In genomic region chr19:5488878-5489571, GRCm38 (mm10) we compare ENCODE assay signal across 8 mouse cellular contexts. TPM values are rescaled to one million over a fixed set of nuclear protein-coding genes. Genes with fewer than 3 reads are reported as not detected.
DNase-seq lines count a peak whose midpoint lies in the region; ATAC-seq and TF ChIP-seq lines count a peak whose summit lies in the region.

No protein-coding gene starts in this region.

- peak; percentile 98 for DNase-seq in ES-E14 (ENCODE audit: low read depth, low spot score)
- DNase-seq in cerebellum, adult 11-12 months: peak; percentile 96
- DNase-seq in heart, postnatal 36 days: peak; percentile 94 to 96
- DNase-seq in layer of hippocampus, adult 2 months (ENCODE audit: low spot score in 2 of 2): peak; percentile 96 to 97
- peak; percentile 99 for DNase-seq in lung, embryonic 14.5 days
- peak; percentile 99 for DNase-seq in thymus, adult 2 months

- no peaks in the 10 kb centered on the region for H3K9me3 ChIP-seq in ES-E14 (ENCODE audit: control insufficient read depth, insufficient read depth, low read depth, low read length)
- H3K9me3 ChIP-seq in forebrain, embryonic 16.5 days (ENCODE audit: control insufficient read depth, low read length): no peaks in the 10 kb centered on the region
- H3K9me3 ChIP-seq in lung, embryonic 14.5 days (ENCODE audit: low read depth, low read length): no peaks in the 10 kb centered on the region

- WGBS in forebrain, embryonic 16.5 days: under 1% methylated on average over 26 of the region's 26 CpGs
- under 1% methylated on average over 26 of the region's 26 CpGs for WGBS in lung, embryonic 14.5 days
- under 1% methylated on average over 26 of the region's 26 CpGs for WGBS in olfactory bulb, adult 2 months
- under 1% methylated on average over 26 of the region's 26 CpGs for WGBS in thymus, adult 2 months

- H3K4me3 ChIP-seq in ES-E14 (ENCODE audit: insufficient read depth in 1 of 2, low read depth in 1 of 2, low read length in 2 of 2, poor library complexity in 1 of 2, severe bottlenecking in 1 of 2): peak overlapping the region; percentile 64 to 89
- H3K4me3 ChIP-seq in forebrain, embryonic 16.5 days (replicated peaks; ENCODE audit: low read length): peak overlapping the region; percentile 59
- H3K4me3 ChIP-seq in layer of hippocampus, adult 2 months: peak overlapping the region; percentile 100
- H3K4me3 ChIP-seq in lung, embryonic 14.5 days (ENCODE audit: low read depth, low read length): peak overlapping the region; percentile 57
- H3K4me3 ChIP-seq in olfactory bulb, adult 2 months (ENCODE audit: insufficient read depth, low read depth, low read length): peak overlapping the region; percentile 68
- H3K4me3 ChIP-seq in thymus, adult 2 months (ENCODE audit: control insufficient read depth, insufficient read depth, low read length): peak overlapping the region; percentile 51

- H3K9ac ChIP-seq in ES-E14 (ENCODE audit: insufficient read depth, low read depth, low read length, poor library complexity, severe bottlenecking): peak overlapping the region; percentile 86
- H3K9ac ChIP-seq in forebrain, embryonic 16.5 days (replicated peaks; ENCODE audit: low read depth, low read length): peak overlapping the region; percentile 60
- H3K9ac ChIP-seq in lung, embryonic 14.5 days: peak overlapping the region; percentile 57

- peak overlapping the region; percentile 87 for H3K27ac ChIP-seq in ES-E14 (ENCODE audit: insufficient read depth, low read depth, low read length, poor library complexity, severe bottlenecking)
- peak overlapping the region; percentile 98 for H3K27ac ChIP-seq in forebrain, embryonic 16.5 days (ENCODE audit: low read length)
- H3K27ac ChIP-seq in layer of hippocampus, adult 2 months: peak overlapping the region; percentile 95
- H3K27ac ChIP-seq in lung, embryonic 14.5 days (ENCODE audit: low read depth): peak overlapping the region; percentile 97
- H3K27ac ChIP-seq in olfactory bulb, adult 2 months (ENCODE audit: insufficient read depth, low read depth, low read length): peak overlapping the region; percentile 100
- peak overlapping the region; percentile 97 for H3K27ac ChIP-seq in thymus, adult 2 months (ENCODE audit: control insufficient read depth, insufficient read depth, low read length)

- H3K27me3 ChIP-seq in forebrain, embryonic 16.5 days (replicated peaks; ENCODE audit: control insufficient read depth, insufficient read depth, low read length): no peaks in the 10 kb centered on the region
- H3K27me3 ChIP-seq in lung, embryonic 14.5 days (ENCODE audit: insufficient read depth, low read length): no peaks in the 10 kb centered on the region
- no peaks in the 10 kb centered on the region for H3K27me3 ChIP-seq in thymus, adult 2 months (ENCODE audit: control insufficient read depth, insufficient read depth, low read length)

- intact Hi-C loops in heart, postnatal 36 days (cut with DNase I): loop anchor here (1.0 to 5.0 kb wide), 3 partner anchors 56 to 122 kb away; partner anchors contain the start of genes Banf1, Eif1ad and Sart1

- H3K36me3 ChIP-seq in ES-E14 (ENCODE audit: control insufficient read depth, insufficient read depth, low read length, poor library complexity, severe bottlenecking): peaks cover 36% of the 10 kb centered on the region
- peaks cover 13% of the 10 kb centered on the region for H3K36me3 ChIP-seq in forebrain, embryonic 16.5 days (ENCODE audit: control insufficient read depth, insufficient read depth)
- peaks cover 44% of the 10 kb centered on the region for H3K36me3 ChIP-seq in lung, embryonic 14.5 days (ENCODE audit: insufficient read depth)
- peaks cover 25% of the 10 kb centered on the region for H3K36me3 ChIP-seq in thymus, adult 2 months (ENCODE audit: control insufficient read depth, insufficient read depth, low read length)

- peak overlapping the region; percentile 58 for H3K4me2 ChIP-seq in forebrain, embryonic 16.5 days (ENCODE audit: low read length)
- peak overlapping the region; percentile 87 for H3K4me2 ChIP-seq in lung, embryonic 14.5 days

- peaks cover 4 to 13% of the 10 kb centered on the region in 2 experiments; a peak in 3 of 4 replicates for H3K4me1 ChIP-seq in ES-E14 (ENCODE audit: control insufficient read depth in 2 of 2, insufficient read depth in 2 of 2, low read length in 2 of 2, poor library complexity in 1 of 2)
- peaks cover 37% of the 10 kb centered on the region for H3K4me1 ChIP-seq in forebrain, embryonic 16.5 days (replicated peaks; ENCODE audit: control insufficient read depth, insufficient read depth, low read length)
- H3K4me1 ChIP-seq in lung, embryonic 14.5 days (ENCODE audit: insufficient read depth): peaks cover 12% of the 10 kb centered on the region; the same call in 1 of the 2 replicates
- peaks cover 29% of the 10 kb centered on the region for H3K4me1 ChIP-seq in olfactory bulb, adult 2 months (ENCODE audit: control insufficient read depth, insufficient read depth, low read length)
- peaks cover 26% of the 10 kb centered on the region for H3K4me1 ChIP-seq in thymus, adult 2 months (replicated peaks; ENCODE audit: control insufficient read depth, insufficient read depth, low read length)

- in situ Hi-C loops in ES-E14 (cut with MboI; ENCODE audit: low sequenced_read_pairs in 2 of 2, unreplicated experiment in 2 of 2): no loop called here

- ATAC-seq in forebrain, embryonic 16.5 days: peak; percentile 78
- ATAC-seq in lung, embryonic 14.5 days (ENCODE audit: insufficient read depth): peak; percentile 86

- TF ChIP-seq POLR2A in olfactory bulb, adult 2 months (IDR thresholded peaks at IDR 0.05; ENCODE audit: insufficient read depth, low read depth, low read length): peak; percentile 33
- peak; percentile 82 for TF ChIP-seq POLR2A in thymus, adult 2 months (IDR thresholded peaks at IDR 0.05; ENCODE audit: control insufficient read depth, extremely low read depth, insufficient read depth, low read length, poor library complexity)

- peak; percentile 23 for TF ChIP-seq CTCF in layer of hippocampus, adult 2 months (conservative IDR thresholded peaks at IDR 0.05)
- peak; percentile 42 for TF ChIP-seq CTCF in lung, embryonic 14.5 days (IDR thresholded peaks at IDR 0.05; ENCODE audit: low read depth)
- 0 out of 2 replicates have a peak, but pooled peaks have one; percentile 12 for TF ChIP-seq CTCF in olfactory bulb, adult 2 months (IDR thresholded peaks at IDR 0.05; ENCODE audit: insufficient read depth, low read depth, low read length)
- TF ChIP-seq CTCF in thymus, adult 2 months (IDR thresholded peaks at IDR 0.05; ENCODE audit: borderline replicate concordance, control insufficient read depth, extremely low read depth, insufficient read depth, low read length, poor library complexity): peak; percentile 53; the same call in 1 of the 2 replicates

TF ChIP-seq in ES-E14, 5 proteins besides CTCF, POLR2A, EP300 and RAD21:
- TF ChIP-seq HCFC1 (IDR thresholded peaks at IDR 0.05; ENCODE audit: borderline replicate concordance, insufficient read depth, low read length) (peak; percentile 79), ZC3H11A (IDR thresholded peaks at IDR 0.05; ENCODE audit: borderline replicate concordance, low read depth, low read length) (no peak)

RNA-seq across cellular contexts. Expression of gene Mus81, which starts 0.8 kb away (rescaled TPM):
- 31.3 and 36.4 TPM in 2 replicates for total RNA-seq in ES-E14 (2012; rRNA removed)
- 56.0 and 60.5 TPM in 2 replicates for polyA plus RNA-seq in forebrain, embryonic 16.5 days (2015; fragmentation: Nextera tagmentation; extraction: Ambion mirVana)
- 10 to 100 TPM; 19.6 to 23.7 TPM for total RNA-seq in heart, postnatal 36 days (2021)
- 10 to 100 TPM; 40.9 to 42.9 TPM for total RNA-seq in layer of hippocampus, adult 2 months (2021)
- 39.8 and 42.6 TPM in 2 replicates for polyA plus RNA-seq in lung, embryonic 14.5 days (2014; fragmentation: Nextera tagmentation; extraction: Ambion mirVana)
- not detected in 2 replicates for polyA plus RNA-seq in olfactory bulb, adult 2 months (2012; ENCODE audit: insufficient read depth, insufficient read length, low replicate concordance, missing spikeins)
- polyA plus RNA-seq in thymus, adult 2 months (2012; rRNA removed): 127 and 149 TPM in 2 replicates

RNA-seq across cellular contexts. Expression of gene Cfl1, which starts 1.2 kb away (rescaled TPM):
- 775 and 955 TPM in 2 replicates for total RNA-seq in ES-E14 (2012; rRNA removed)
- polyA plus RNA-seq in forebrain, embryonic 16.5 days (2015; fragmentation: Nextera tagmentation; extraction: Ambion mirVana): 3,630 and 3,701 TPM in 2 replicates
- 100 to 1,000 TPM; 174 to 188 TPM for total RNA-seq in heart, postnatal 36 days (2021)
- 1,000 to 10,000 TPM; 1,280 to 1,287 TPM for total RNA-seq in layer of hippocampus, adult 2 months (2021)
- 3,236 and 3,318 TPM in 2 replicates for polyA plus RNA-seq in lung, embryonic 14.5 days (2014; fragmentation: Nextera tagmentation; extraction: Ambion mirVana)
- polyA plus RNA-seq in olfactory bulb, adult 2 months (2012; ENCODE audit: insufficient read depth, insufficient read length, low replicate concordance, missing spikeins): 1,186 and 1,283 TPM in 2 replicates
- polyA plus RNA-seq in thymus, adult 2 months (2012; rRNA removed): 1,557 and 1,580 TPM in 2 replicates

RNA-seq across cellular contexts. Expression of gene 1700020D05Rik, which starts 14.6 kb away (rescaled TPM):
- 1.7 and 1.8 TPM in 2 replicates for total RNA-seq in ES-E14 (2012; rRNA removed)
- polyA plus RNA-seq in forebrain, embryonic 16.5 days (2015; fragmentation: Nextera tagmentation; extraction: Ambion mirVana): 0.32 and 0.70 TPM in 2 replicates
- total RNA-seq in heart, postnatal 36 days (2021): under 1 TPM; 0.58 to 0.70 TPM
- total RNA-seq in layer of hippocampus, adult 2 months (2021): 1 to 10 TPM; 6.2 to 9.1 TPM
- polyA plus RNA-seq in lung, embryonic 14.5 days (2014; fragmentation: Nextera tagmentation; extraction: Ambion mirVana): 0.18 TPM in 1 of 2 replicates, not detected in the other
- not detected in 2 replicates for polyA plus RNA-seq in olfactory bulb, adult 2 months (2012; ENCODE audit: insufficient read depth, insufficient read length, low replicate concordance, missing spikeins)
- polyA plus RNA-seq in thymus, adult 2 months (2012; rRNA removed): 3.3 and 3.5 TPM in 2 replicates

RNA-seq across cellular contexts. Expression of gene Efemp2, which starts 15.3 kb away (rescaled TPM):
- 18.0 and 23.9 TPM in 2 replicates for total RNA-seq in ES-E14 (2012; rRNA removed)
- polyA plus RNA-seq in forebrain, embryonic 16.5 days (2015; fragmentation: Nextera tagmentation; extraction: Ambion mirVana): 30.2 and 39.1 TPM in 2 replicates
- 1 to 10 TPM; 9.0 to 9.8 TPM for total RNA-seq in heart, postnatal 36 days (2021)
- total RNA-seq in layer of hippocampus, adult 2 months (2021): 10 to 100 TPM; 13.2 to 14.1 TPM
- 178 and 192 TPM in 2 replicates for polyA plus RNA-seq in lung, embryonic 14.5 days (2014; fragmentation: Nextera tagmentation; extraction: Ambion mirVana)
- not detected in 2 replicates for polyA plus RNA-seq in olfactory bulb, adult 2 months (2012; ENCODE audit: insufficient read depth, insufficient read length, low replicate concordance, missing spikeins)
- 17.3 and 21.6 TPM in 2 replicates for polyA plus RNA-seq in thymus, adult 2 months (2012; rRNA removed)

RNA-seq across cellular contexts. Expression of gene Ctsw, which starts 20.7 kb away (rescaled TPM):
- total RNA-seq in ES-E14 (2012; rRNA removed): 4.5 and 11.7 TPM in 2 replicates
- 5.7 and 6.3 TPM in 2 replicates for polyA plus RNA-seq in forebrain, embryonic 16.5 days (2015; fragmentation: Nextera tagmentation; extraction: Ambion mirVana)
- under 1 TPM in 1 of 2 experiments, not detected in 1; 0.43 TPM for total RNA-seq in heart, postnatal 36 days (2021)
- under 1 TPM in 1 of 2 experiments, not detected in 1; 0.31 TPM for total RNA-seq in layer of hippocampus, adult 2 months (2021)
- 1.0 and 1.8 TPM in 2 replicates for polyA plus RNA-seq in lung, embryonic 14.5 days (2014; fragmentation: Nextera tagmentation; extraction: Ambion mirVana)
- not detected in 2 replicates for polyA plus RNA-seq in olfactory bulb, adult 2 months (2012; ENCODE audit: insufficient read depth, insufficient read length, low replicate concordance, missing spikeins)
- 49.1 and 54.3 TPM in 2 replicates for polyA plus RNA-seq in thymus, adult 2 months (2012; rRNA removed)

Comparison
In these comparisons a context has a peak if more than half of its experiments do, and no peak if none do; other contexts are left out.
1. Peak in every context shown above with its lines: DNase-seq, ATAC-seq, H3K4me3 ChIP-seq and H3K27ac ChIP-seq.
2. RNA of gene Mus81, which starts 0.8 kb away (polyA plus RNA-seq): 127 to 149 TPM in thymus, adult 2 months, 56.0 to 60.5 TPM in forebrain, embryonic 16.5 days and 39.8 to 42.6 TPM in lung, embryonic 14.5 days; not detected in olfactory bulb, adult 2 months; every median in the first group is over 10 times any median in the second.